19 mouse cellular contexts compared by ENCODE assay signal in genomic region chr8:120699079-120699478, GRCm38 (mm10). TPM values are rescaled to one million over a fixed set of nuclear protein-coding genes. Genes with fewer than 3 reads are reported as not detected.
A peak's percentile ranks its signal among the peaks of the same experiment; 100 is the strongest.
DNase-seq lines count a peak whose midpoint lies in the region; ATAC-seq and TF ChIP-seq lines count a peak whose summit lies in the region.
"Had no signal": no experiment of that assay in that cellular context is flagged by ENCODE, and none has a peak within 500 bp of the region (broad histone marks: within the 10 kb centered on the region; RNA-seq: fewer than 3 reads in every experiment).

No protein-coding gene starts in this region.

- DNase-seq in heart, postnatal 4 days: no peak
- DNase-seq in kidney, postnatal 0 days (ENCODE audit: low spot score): no peak
- DNase-seq in kidney, postnatal 14 days: no peak
- peak; percentile 18 for DNase-seq in CD4-positive helper T cell, adult 2 months (ENCODE audit: low read depth, low spot score)
- no peak for DNase-seq in left cerebral cortex, postnatal 10 days (ENCODE audit: extremely low spot score in 1 of 2, low spot score in 2 of 2)
- DNase-seq: adrenal gland, adult 2 months; cerebellum, adult 8-10 months; right cerebral cortex, postnatal 4 days; thymus, adult 2 months had no signal

- peak overlapping the region; percentile 71 for H3K27ac ChIP-seq in heart, embryonic 15.5 days
- H3K27ac ChIP-seq in kidney, postnatal 0 days: peak overlapping the region; percentile 66; the same call in 1 of the 2 replicates
- H3K27ac ChIP-seq in brown adipose tissue, adult 24 weeks (replicated peaks; ENCODE audit: low read depth, low read length): 0 out of 2 replicates have a peak overlapping the region, but pooled peaks have one; percentile 20
- H3K27ac ChIP-seq: forebrain, embryonic 13.5 days; hindbrain, embryonic 15.5 days; limb, embryonic 12.5 days; liver, embryonic 14.5 days had no signal

- H3K4me2 ChIP-seq in heart, embryonic 15.5 days: no peak overlapping the region
- H3K4me2 ChIP-seq in kidney, postnatal 0 days (ENCODE audit: low read length): no peak overlapping the region
- H3K4me2 ChIP-seq: forebrain, embryonic 13.5 days; hindbrain, embryonic 15.5 days; limb, embryonic 12.5 days had no signal

- ATAC-seq in heart, embryonic 15.5 days (replicated peaks; ENCODE audit: insufficient number of reproducible peaks, insufficient read depth, low FRiP score, low read depth): no peak
- ATAC-seq in kidney, postnatal 0 days (replicated peaks; ENCODE audit: low FRiP score, low read depth): no peak
- ATAC-seq: forebrain, embryonic 13.5 days had no signal

- WGBS in heart, embryonic 15.5 days: 61% methylated on average over 6 of the region's 6 CpGs
- 57% methylated on average over 6 of the region's 6 CpGs for WGBS in kidney, postnatal 0 days

- intact Hi-C loops in left cerebral cortex, postnatal 10 days (cut with DNase I): no loop called here

- H3K4me1 ChIP-seq in heart, embryonic 15.5 days (replicated peaks): peaks cover 34% of the 10 kb centered on the region
- peaks cover 9% of the 10 kb centered on the region; the same call in 1 of the 2 replicates for H3K4me1 ChIP-seq in kidney, postnatal 0 days (replicated peaks; ENCODE audit: insufficient read depth, low read length)
- peaks cover 16% of the 10 kb centered on the region for H3K4me1 ChIP-seq in brown adipose tissue, adult 24 weeks (ENCODE audit: control insufficient read depth, insufficient read depth, insufficient read length, low read length)

- H3K9ac ChIP-seq in heart, embryonic 15.5 days: no peak overlapping the region
- H3K9ac ChIP-seq in kidney, postnatal 0 days (ENCODE audit: low read depth, low read length): no peak overlapping the region
- H3K9ac ChIP-seq: forebrain, embryonic 13.5 days; hindbrain, embryonic 15.5 days; limb, embryonic 12.5 days; liver, embryonic 14.5 days had no signal

- H3K4me3 ChIP-seq in heart, embryonic 15.5 days: no peak overlapping the region
- no peak overlapping the region for H3K4me3 ChIP-seq in kidney, postnatal 0 days (replicated peaks; ENCODE audit: low read depth, low read length)
- H3K4me3 ChIP-seq in brown adipose tissue, adult 24 weeks (ENCODE audit: insufficient read depth, low read depth, low read length): no peak overlapping the region
- H3K4me3 ChIP-seq: forebrain, embryonic 13.5 days; hindbrain, embryonic 15.5 days; limb, embryonic 12.5 days had no signal

- no peaks in the 10 kb centered on the region for H3K9me3 ChIP-seq in heart, embryonic 15.5 days (replicated peaks)
- no peaks in the 10 kb centered on the region for H3K9me3 ChIP-seq in kidney, postnatal 0 days (replicated peaks; ENCODE audit: low read length)
- H3K9me3 ChIP-seq: forebrain, embryonic 13.5 days; hindbrain, embryonic 15.5 days had no signal

- no peak for TF ChIP-seq CTCF in kidney, postnatal 0 days (IDR thresholded peaks at IDR 0.05; ENCODE audit: low read depth)

- H3K36me3 ChIP-seq in heart, embryonic 15.5 days: no peaks in the 10 kb centered on the region
- H3K36me3 ChIP-seq in kidney, postnatal 0 days (ENCODE audit: insufficient read depth, low read length): no peaks in the 10 kb centered on the region
- H3K36me3 ChIP-seq: G1E; hindbrain, embryonic 15.5 days; limb, embryonic 12.5 days had no signal

- no peaks in the 10 kb centered on the region for H3K27me3 ChIP-seq in heart, embryonic 15.5 days
- H3K27me3 ChIP-seq in kidney, postnatal 0 days (ENCODE audit: insufficient read depth, low read length): no peaks in the 10 kb centered on the region
- H3K27me3 ChIP-seq: forebrain, embryonic 13.5 days; hindbrain, embryonic 15.5 days had no signal

RNA-seq across cellular contexts. Expression of gene Emc8, which starts 30.7 kb away (rescaled TPM):
- polyA plus RNA-seq in heart, embryonic 15.5 days (2015; fragmentation: Nextera tagmentation; extraction: Ambion mirVana): 144 and 163 TPM in 2 replicates
- 10 to 100 TPM; 78.7 to 82.4 TPM for total RNA-seq in heart, postnatal 4 days (2021)
- polyA plus RNA-seq in kidney, postnatal 0 days (2015; fragmentation: Nextera tagmentation; extraction: Ambion mirVana): 210 and 213 TPM in 2 replicates
- 78.9 and 99.3 TPM in 2 replicates for polyA plus RNA-seq in brown adipose tissue, adult 24 weeks (2012; ENCODE audit: insufficient read depth, insufficient read length, missing spikeins)
- 10 to 100 TPM; 66.6 to 72.9 TPM for total RNA-seq in left cerebral cortex, postnatal 10 days (2021)

RNA-seq across cellular contexts. Expression of gene Cox4i1, which starts 31.1 kb away (rescaled TPM):
- polyA plus RNA-seq in heart, embryonic 15.5 days (2015; fragmentation: Nextera tagmentation; extraction: Ambion mirVana): 1,832 and 2,366 TPM in 2 replicates
- total RNA-seq in heart, postnatal 4 days (2021): 1,000 to 10,000 TPM; 2,981 to 3,274 TPM
- 2,057 and 2,086 TPM in 2 replicates for polyA plus RNA-seq in kidney, postnatal 0 days (2015; fragmentation: Nextera tagmentation; extraction: Ambion mirVana)
- 3,967 and 4,844 TPM in 2 replicates for polyA plus RNA-seq in brown adipose tissue, adult 24 weeks (2012; ENCODE audit: insufficient read depth, insufficient read length, missing spikeins)
- 1,000 to 10,000 TPM; 1,012 to 1,017 TPM for total RNA-seq in left cerebral cortex, postnatal 10 days (2021)

RNA-seq across cellular contexts. Expression of gene Gm27021, which starts 31.2 kb away (rescaled TPM):
- polyA plus RNA-seq in heart, embryonic 15.5 days (2015; fragmentation: Nextera tagmentation; extraction: Ambion mirVana): 2.1 and 2.5 TPM in 2 replicates
- total RNA-seq in heart, postnatal 4 days (2021): not detected
- polyA plus RNA-seq in kidney, postnatal 0 days (2015; fragmentation: Nextera tagmentation; extraction: Ambion mirVana): 3.2 and 4.0 TPM in 2 replicates
- not detected in 2 replicates for polyA plus RNA-seq in brown adipose tissue, adult 24 weeks (2012; ENCODE audit: insufficient read depth, insufficient read length, missing spikeins)
- under 1 TPM in 1 of 2 experiments, not detected in 1; 0.66 TPM for total RNA-seq in left cerebral cortex, postnatal 10 days (2021)
- total RNA-seq: adrenal gland, adult 2 months; G1E; heart, adult 18-20 months; megakaryocyte-erythroid progenitor cell, adult 5-6 weeks; monocyte, adult 5-6 weeks had no signal

RNA-seq across cellular contexts. Expression of gene Irf8, which starts 37.1 kb away (rescaled TPM):
- polyA plus RNA-seq in heart, embryonic 15.5 days (2015; fragmentation: Nextera tagmentation; extraction: Ambion mirVana): 12.6 and 18.9 TPM in 2 replicates
- 1 to 10 TPM; 8.4 to 9.7 TPM for total RNA-seq in heart, postnatal 4 days (2021)
- 15.7 TPM in 2 replicates for polyA plus RNA-seq in kidney, postnatal 0 days (2015; fragmentation: Nextera tagmentation; extraction: Ambion mirVana)
- polyA plus RNA-seq in brown adipose tissue, adult 24 weeks (2012; ENCODE audit: insufficient read depth, insufficient read length, missing spikeins): 2.3 and 4.2 TPM in 2 replicates
- total RNA-seq in left cerebral cortex, postnatal 10 days (2021): 1 to 10 TPM; 3.7 to 4.5 TPM

RNA-seq across cellular contexts. Expression of gene 1190005I06Rik, which starts 51.6 kb away (rescaled TPM):
- polyA plus RNA-seq in heart, embryonic 15.5 days (2015; fragmentation: Nextera tagmentation; extraction: Ambion mirVana): 3.0 and 4.4 TPM in 2 replicates
- total RNA-seq in heart, postnatal 4 days (2021): 1 to 10 TPM; 7.5 to 9.3 TPM
- polyA plus RNA-seq in kidney, postnatal 0 days (2015; fragmentation: Nextera tagmentation; extraction: Ambion mirVana): 2.2 and 2.6 TPM in 2 replicates
- 49.2 and 62.6 TPM in 2 replicates for polyA plus RNA-seq in brown adipose tissue, adult 24 weeks (2012; ENCODE audit: insufficient read depth, insufficient read length, missing spikeins)
- total RNA-seq in left cerebral cortex, postnatal 10 days (2021): 1 to 10 TPM; 5.2 to 7.1 TPM
- total RNA-seq: megakaryocyte-erythroid progenitor cell, adult 5-6 weeks; monocyte, adult 5-6 weeks had no signal

Comparison
In these comparisons a context has a peak if more than half of its experiments do, and no peak if none do; other contexts are left out.
1. H3K27ac ChIP-seq: peak in every context shown above with its lines; median percentile 71 in heart, embryonic 15.5 days; 66 in kidney, postnatal 0 days; 20 in brown adipose tissue, adult 24 weeks.